ENCODE assay signal across 8 mouse cellular contexts in the genomic region with DNA sequence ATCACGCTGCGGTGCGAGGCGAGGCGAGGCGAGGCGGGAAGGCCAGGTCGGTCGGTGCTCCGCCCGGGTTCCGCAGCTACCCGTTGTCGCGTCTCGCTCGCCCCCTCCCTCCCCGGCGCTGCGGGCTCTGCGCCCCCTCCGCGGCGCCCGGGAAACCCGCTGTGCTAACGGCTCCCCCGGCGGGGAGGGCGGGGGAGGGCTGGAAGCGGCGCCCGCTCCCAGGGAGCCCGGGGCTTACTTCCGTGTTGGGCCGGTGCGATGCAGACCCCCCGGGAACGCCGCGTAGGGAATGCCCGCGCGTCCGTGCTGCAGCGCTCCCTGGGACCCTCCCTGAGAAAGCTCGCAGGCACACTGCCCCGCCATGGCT. TPM values are rescaled to one million over a fixed set of nuclear protein-coding genes. Genes with fewer than 3 reads are reported as not detected.
DNase-seq lines count a peak whose midpoint lies in the region; ATAC-seq and TF ChIP-seq lines count a peak whose summit lies in the region.

No protein-coding gene starts in this region.

- peak overlapping the region; percentile 100 for H3K9ac ChIP-seq in forebrain, postnatal 0 days
- H3K9ac ChIP-seq in lung, embryonic 15.5 days, result peak overlapping the region; percentile 87

- no peaks in the 10 kb centered on the region for H3K9me3 ChIP-seq in E14TG2a.4 (ENCODE audit: low read length)
- no peaks in the 10 kb centered on the region for H3K9me3 ChIP-seq in forebrain, postnatal 0 days (ENCODE audit: low read length)
- no peaks in the 10 kb centered on the region for H3K9me3 ChIP-seq in lung, embryonic 15.5 days

- H3K36me3 ChIP-seq in E14TG2a.4 (ENCODE audit: insufficient read depth, low read length), result peaks cover 47% of the 10 kb centered on the region
- peaks cover 4% of the 10 kb centered on the region for H3K36me3 ChIP-seq in forebrain, postnatal 0 days (ENCODE audit: insufficient read depth)
- peaks cover 8% of the 10 kb centered on the region for H3K36me3 ChIP-seq in lung, embryonic 15.5 days

- peak overlapping the region; percentile 51 for H3K4me2 ChIP-seq in forebrain, postnatal 0 days (ENCODE audit: low read depth)
- peak overlapping the region; percentile 54 for H3K4me2 ChIP-seq in lung, embryonic 15.5 days

- H3K27ac ChIP-seq in forebrain, postnatal 0 days (ENCODE audit: low read depth, low read length), result peak overlapping the region; percentile 100
- H3K27ac ChIP-seq in lung, embryonic 15.5 days, result peak overlapping the region; percentile 99

- peaks cover 29% of the 10 kb centered on the region for H3K4me1 ChIP-seq in E14TG2a.4 (replicated peaks; ENCODE audit: low read depth, low read length)
- 0 out of 2 replicates have a peak, but pooled peaks cover 2% of the 10 kb centered on the region for H3K4me1 ChIP-seq in forebrain, postnatal 0 days (ENCODE audit: insufficient read depth)
- peaks cover 17% of the 10 kb centered on the region; the same call in 1 of the 2 replicates for H3K4me1 ChIP-seq in lung, embryonic 15.5 days

- TF ChIP-seq CTCF in E14TG2a.4 (conservative IDR thresholded peaks at IDR 0.05; ENCODE audit: low read length), result no peak
- no peak for TF ChIP-seq CTCF in forebrain, postnatal 0 days (IDR thresholded peaks at IDR 0.05; ENCODE audit: low read depth)

- peak overlapping the region; percentile 95 for H3K4me3 ChIP-seq in E14TG2a.4 (replicated peaks; ENCODE audit: low read length)
- H3K4me3 ChIP-seq in forebrain, postnatal 0 days (ENCODE audit: low read depth, low read length), result peak overlapping the region; percentile 100
- H3K4me3 ChIP-seq in lung, embryonic 15.5 days, result peak overlapping the region; percentile 84

- 5% methylated on average over 38 of the region's 48 CpGs for WGBS in forebrain, postnatal 0 days
- under 1% methylated on average over 42 of the region's 48 CpGs for WGBS in lung, embryonic 15.5 days

- ATAC-seq in frontal cortex, adult (ENCODE audit: low TSS enrichment), result peak; percentile 51; the same call in 1 of the 2 replicates
- ATAC-seq in forebrain, postnatal 0 days, result peak; percentile 67
- peak; percentile 77 for ATAC-seq in lung, embryonic 15.5 days (ENCODE audit: borderline replicate concordance, extremely low read depth, low FRiP score, low TSS enrichment)

- H3K27me3 ChIP-seq in E14TG2a.4 (ENCODE audit: insufficient read depth, low read length), result no peaks in the 10 kb centered on the region
- no peaks in the 10 kb centered on the region for H3K27me3 ChIP-seq in forebrain, postnatal 0 days (ENCODE audit: insufficient read depth, low read length)
- no peaks in the 10 kb centered on the region for H3K27me3 ChIP-seq in lung, embryonic 15.5 days

- DNase-seq in frontal cortex, postnatal 10 days (ENCODE audit: low spot score in 2 of 2), result no peak
- DNase-seq in forebrain, postnatal 0 days, result no peak
- peak; percentile 89 for DNase-seq in thymus, postnatal 25 days
- no peak for DNase-seq in urinary bladder, postnatal 14 days (ENCODE audit: low spot score)
- DNase-seq in T-cell, adult 2 months (ENCODE audit: low spot score), result no peak

RNA-seq across cellular contexts. Expression of a gene that starts 0.4 kb away (rescaled TPM):
- total RNA-seq in forebrain, postnatal 0 days (2014; rRNA removed), result 737 and 787 TPM in 2 replicates
- polyA plus RNA-seq in forebrain, postnatal 0 days (2015; fragmentation: Nextera tagmentation; extraction: Ambion mirVana), result 1,083 and 1,166 TPM in 2 replicates
- polyA plus RNA-seq in lung, embryonic 15.5 days (2015; fragmentation: Nextera tagmentation; extraction: Ambion mirVana), result 1,649 and 1,683 TPM in 2 replicates

RNA-seq across cellular contexts. Expression of a gene that starts 0.7 kb away (rescaled TPM):
- total RNA-seq in forebrain, postnatal 0 days (2014; rRNA removed), result 14.0 and 20.8 TPM in 2 replicates
- 14.2 and 18.7 TPM in 2 replicates for polyA plus RNA-seq in forebrain, postnatal 0 days (2015; fragmentation: Nextera tagmentation; extraction: Ambion mirVana)
- 26.3 and 29.7 TPM in 2 replicates for polyA plus RNA-seq in lung, embryonic 15.5 days (2015; fragmentation: Nextera tagmentation; extraction: Ambion mirVana)

RNA-seq across cellular contexts. Expression of a gene that starts 17.7 kb away (rescaled TPM):
- 16.0 and 16.8 TPM in 2 replicates for total RNA-seq in forebrain, postnatal 0 days (2014; rRNA removed)
- 14.2 TPM in 2 replicates for polyA plus RNA-seq in forebrain, postnatal 0 days (2015; fragmentation: Nextera tagmentation; extraction: Ambion mirVana)
- polyA plus RNA-seq in lung, embryonic 15.5 days (2015; fragmentation: Nextera tagmentation; extraction: Ambion mirVana), result 33.2 and 35.7 TPM in 2 replicates

RNA-seq across cellular contexts. Expression of a gene that starts 43.8 kb away (rescaled TPM):
- total RNA-seq in forebrain, postnatal 0 days (2014; rRNA removed), result 2.3 and 5.2 TPM in 2 replicates
- polyA plus RNA-seq in forebrain, postnatal 0 days (2015; fragmentation: Nextera tagmentation; extraction: Ambion mirVana), result 0.82 and 2.0 TPM in 2 replicates
- polyA plus RNA-seq in lung, embryonic 15.5 days (2015; fragmentation: Nextera tagmentation; extraction: Ambion mirVana), result 0.75 and 0.91 TPM in 2 replicates
